Mouse (Mus musculus) ovary, postnatal 10 days (tissue): ENCODE measurements around the gene Ltb.

Experiments used
- DNase-seq: peaks from one replicate; pipeline ENCODE4 v3.0.0; 2022; ENCODE audit warnings: low spot score

The Ltb gene

DNA sequence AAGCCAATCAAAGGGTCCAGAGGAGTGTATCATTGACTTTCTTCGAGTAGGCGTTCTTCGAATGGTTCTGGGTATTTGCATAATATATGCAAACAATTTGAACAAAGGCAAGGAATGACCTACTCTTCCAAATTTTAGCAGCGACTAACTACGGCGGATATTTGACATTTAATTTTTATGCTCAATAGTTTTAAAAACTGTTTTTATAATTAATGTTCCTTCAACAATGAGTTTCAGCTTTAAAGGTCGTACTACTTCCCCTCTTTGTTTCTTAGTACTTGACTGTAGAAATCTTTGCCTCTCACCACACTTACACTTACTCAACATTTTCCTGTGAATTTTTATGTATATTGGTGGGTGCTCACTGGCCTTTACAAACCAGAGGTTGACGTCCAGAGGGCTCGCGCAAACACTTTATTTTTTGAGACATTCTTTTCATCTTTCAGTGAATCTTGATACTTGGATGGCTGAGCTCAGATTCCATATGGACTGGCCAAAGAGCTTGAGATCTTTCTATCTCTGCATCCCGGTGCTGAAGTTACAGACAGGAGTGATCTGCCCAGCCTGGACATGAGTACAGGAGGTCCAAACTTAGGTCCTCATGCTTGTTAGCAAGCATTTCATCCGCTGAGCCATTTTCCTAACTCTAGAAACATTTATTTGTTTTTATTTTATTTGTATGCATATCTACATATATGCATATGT lies 28.6 kb upstream of the Ltb start:
- no peak for DNase-seq

DNA sequence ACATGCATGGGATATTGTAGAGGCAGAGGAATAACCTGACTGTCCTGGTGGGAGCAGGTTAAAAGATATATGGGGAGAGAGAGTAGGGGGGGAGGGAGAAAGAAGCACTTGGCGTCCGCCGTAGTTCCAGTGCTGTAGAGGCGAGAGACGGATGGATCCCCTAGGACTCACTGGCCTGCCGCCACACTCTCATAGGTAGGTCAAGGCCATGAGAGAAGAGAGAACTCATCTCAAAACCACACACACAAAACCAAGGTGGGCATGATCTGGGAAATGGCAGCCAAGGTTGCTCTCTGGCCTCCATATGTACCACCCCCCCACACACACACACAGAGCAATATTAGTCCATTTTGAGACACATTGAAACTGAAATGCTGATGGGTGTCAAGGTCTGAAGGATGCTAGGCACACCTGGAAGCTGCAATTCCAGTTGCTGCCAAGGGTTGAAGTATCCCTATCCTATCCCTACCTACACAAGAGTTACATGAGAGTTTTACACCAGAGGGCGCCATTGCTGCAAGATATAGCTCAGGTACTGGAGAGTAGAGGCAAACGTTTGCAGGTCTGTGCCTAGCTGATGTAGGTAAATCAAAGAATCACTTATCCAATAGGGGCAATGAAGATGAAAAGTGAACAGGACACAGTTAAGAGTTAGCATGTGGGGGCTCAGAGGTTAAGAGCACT lies 27.7 kb upstream of the Ltb start:
- no peak for DNase-seq

DNA sequence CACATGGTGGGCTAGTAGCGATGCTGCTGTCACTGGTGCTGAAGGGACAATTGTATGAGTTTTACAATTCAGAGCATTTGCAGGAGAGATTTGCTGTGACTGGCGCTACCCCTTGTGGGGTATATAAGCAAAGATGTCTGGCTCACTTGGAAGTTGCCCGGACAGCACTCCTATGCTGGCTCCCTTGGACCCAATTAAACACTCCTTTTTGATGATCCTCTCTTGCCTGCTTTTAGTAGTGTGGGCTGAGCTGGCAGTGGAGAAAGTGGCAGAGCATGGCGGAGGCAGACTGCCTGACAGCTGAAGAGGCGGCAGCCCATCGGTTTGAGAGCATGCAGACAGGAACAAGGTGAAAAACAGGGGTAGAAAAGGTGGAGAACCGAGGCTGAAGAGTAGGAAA lies 26.4 kb upstream of the Ltb start:
- no peak for DNase-seq

DNA sequence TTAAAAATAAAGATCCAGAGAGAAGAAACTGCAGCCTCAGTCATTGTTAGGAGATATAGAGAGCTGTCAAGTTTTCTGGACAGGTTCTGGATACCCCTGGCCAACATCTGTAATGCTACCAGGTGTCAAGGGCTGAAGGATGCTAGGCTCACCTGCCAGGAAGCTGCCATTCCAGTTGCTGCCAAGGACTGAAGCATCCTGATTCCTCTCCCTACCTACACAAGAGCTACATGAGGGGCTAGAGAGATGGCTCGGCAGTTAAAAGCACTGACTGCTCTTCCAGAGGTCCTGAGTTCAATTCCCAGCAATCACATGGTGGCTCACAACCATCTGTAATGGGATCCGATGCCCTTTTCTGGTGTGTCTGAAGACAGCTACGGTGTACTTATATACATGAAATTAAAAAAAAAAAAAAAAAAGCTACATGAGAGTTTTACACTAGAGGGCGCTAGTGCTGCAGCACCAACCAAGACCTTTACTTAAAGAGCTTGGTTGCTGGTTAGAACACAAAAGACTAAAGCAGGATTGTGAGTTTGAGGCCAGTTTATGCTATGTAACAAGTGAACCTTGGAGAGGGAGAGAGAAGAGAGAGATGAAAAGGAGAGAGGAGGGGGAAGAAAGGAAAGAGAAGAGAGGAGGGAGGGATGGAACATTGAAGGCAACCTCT lies 25.6 kb upstream of the Ltb start:
- no peak for DNase-seq

DNA sequence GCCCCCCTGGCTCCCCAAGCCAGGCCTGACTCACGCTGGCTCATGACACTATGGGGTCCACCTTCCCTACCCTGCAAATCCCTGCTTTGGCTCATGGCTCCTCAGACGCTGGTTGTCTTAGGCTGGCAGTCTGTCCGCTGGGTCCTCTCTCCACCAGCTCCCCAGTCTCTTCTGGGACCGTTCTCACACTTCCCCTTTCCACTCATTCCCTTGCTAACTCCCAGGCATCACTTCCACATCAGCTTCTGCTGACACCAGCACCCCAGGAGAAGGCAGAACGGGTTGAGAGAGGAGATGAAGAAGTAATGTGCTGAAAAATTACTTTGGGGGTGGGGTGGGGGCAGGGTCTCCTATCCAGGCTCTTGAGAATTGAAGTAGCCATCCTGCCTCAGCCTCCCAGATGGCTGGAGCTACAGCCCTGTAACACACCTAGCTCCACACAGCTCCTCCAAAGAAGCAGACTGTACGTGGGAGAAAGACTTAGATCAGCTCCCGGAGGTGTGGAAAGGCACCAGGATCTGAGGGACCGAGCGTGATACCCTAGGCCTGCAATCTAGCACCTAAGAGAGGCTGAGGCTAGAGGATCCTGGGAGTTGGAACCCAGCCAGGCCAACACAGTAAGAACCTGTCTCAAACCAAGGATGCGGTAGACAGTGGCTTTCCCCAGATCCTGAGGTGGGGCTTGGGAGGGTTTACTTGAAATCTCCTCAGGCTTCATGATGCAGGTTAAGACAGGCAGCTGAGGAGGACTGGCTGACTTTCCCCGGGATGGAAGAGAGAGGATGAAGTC lies 21.6 kb upstream of the Ltb start:
- no peak for DNase-seq

DNA sequence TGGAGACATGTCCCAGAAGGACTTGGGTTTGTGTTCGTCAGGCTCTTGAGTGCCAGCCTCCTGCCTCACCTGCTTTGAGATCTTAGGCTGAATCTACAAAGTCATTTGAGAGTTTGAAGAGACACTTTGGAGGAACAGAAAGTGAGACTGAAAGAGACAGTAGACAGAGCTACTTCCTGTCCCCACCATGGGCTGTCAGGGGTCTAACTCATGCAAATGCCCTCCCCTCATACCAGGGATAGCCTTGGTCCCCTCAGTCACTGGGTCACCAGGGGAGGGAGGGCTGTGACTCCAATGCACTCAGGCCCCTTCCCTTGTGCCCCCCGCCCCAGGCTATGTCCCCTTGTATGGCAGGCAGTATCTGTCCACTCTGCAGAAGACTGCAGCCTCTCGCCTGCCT lies 20.9 kb upstream of the Ltb start:
- DNase-seq, result no peak

DNA sequence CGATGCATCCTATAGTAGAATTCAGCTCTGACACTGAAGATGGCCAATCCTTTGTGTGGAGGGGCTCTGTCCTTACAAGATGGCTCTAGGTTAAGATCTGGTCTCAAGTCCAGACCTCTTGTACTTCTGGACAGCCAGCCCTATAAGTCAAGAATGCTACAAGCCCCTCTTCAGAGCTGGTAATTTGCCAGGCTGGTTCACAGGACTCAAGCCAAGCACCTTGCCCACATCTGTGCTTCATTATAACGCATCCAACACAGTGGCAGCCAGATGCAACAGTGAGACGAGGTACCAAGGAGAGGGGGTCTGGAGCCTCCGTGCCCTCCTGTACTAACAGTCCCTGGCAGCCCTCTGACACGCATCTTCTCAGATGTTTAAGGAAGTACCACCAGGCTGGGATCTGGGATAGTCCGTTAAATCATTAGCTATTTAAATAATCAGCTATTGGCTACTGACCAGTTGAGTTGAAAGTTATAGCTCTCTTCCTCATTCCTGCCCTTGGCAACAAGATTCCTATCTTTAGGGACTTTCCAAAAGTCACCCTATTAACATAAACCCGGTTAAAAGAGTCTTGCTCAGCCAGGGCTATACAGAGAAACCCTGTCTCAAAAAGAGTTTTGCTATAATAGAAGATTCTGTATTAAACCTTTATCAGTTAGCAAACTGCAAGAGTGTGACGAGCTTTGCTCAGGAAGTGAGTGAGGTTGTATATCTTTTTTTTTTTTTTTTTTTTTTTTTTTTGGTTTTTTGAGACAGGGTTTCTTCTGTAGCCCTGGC lies 19.9 kb upstream of the Ltb start:
- no peak for DNase-seq

DNA sequence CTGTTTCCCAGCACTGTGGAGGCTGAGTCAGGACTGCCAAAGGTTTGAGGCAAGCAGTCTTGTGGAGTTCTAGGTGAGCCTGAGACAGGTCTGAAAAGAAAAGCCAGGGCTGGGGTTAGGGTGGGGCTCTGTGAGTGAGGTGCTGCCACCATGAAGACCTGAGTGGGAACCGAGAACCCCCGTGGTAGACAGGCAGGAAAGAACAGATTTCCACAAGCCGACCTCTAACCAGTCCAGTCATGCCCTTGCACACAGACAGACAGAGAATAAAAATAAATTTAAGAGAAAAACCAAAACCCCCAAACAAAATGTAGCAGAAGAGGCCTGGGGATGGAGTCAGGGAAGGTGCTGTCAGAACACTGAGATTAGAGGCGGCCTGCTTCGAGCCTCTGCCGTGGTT lies 18.9 kb upstream of the Ltb start:
- no peak for DNase-seq

DNA sequence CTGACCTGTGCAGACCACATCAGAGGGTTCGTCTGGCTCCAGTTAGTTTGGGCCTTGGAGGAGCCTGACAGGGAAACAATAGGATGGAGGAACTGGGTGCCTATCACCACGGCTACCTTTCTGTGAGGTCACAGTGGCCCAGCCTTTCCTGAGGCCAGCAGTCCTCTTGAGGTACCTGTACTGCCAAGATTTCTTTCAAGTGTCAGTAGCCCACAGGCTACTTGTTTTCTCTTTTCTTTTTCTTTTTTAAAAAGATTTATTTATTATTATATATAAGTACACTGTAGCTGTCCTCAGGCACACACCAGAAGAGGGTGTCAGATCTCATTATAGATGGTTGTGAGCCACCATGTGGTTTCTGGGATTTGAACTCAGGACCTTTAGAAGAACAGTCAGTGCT lies 18.3 kb upstream of the Ltb start, which contains the start of gene Aif1:
Gene Aif1, minus strand, starts transcription at position 101 of the 400 bp plus-strand sequence.
- no peak for DNase-seq

DNA sequence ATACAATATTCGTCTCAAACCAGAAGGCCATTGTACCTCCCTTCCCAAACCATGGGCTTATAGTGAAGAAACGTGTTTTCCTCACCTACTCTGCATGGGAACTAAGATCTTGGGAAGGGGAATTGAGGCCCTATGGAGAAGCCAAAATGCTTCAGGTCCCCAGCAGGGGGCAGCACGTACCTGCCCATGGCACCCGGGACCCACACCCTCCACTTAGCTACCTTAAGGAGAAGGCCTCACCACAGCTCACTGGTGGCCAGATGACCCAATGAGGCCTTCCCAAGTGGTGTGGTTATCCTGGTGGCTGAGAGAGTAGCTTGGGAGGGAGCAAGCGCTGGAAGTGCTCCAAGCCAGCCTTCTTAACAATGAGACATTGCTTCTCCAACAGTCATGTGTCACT lies 15.7 kb upstream of the Ltb start:
- no peak for DNase-seq

DNA sequence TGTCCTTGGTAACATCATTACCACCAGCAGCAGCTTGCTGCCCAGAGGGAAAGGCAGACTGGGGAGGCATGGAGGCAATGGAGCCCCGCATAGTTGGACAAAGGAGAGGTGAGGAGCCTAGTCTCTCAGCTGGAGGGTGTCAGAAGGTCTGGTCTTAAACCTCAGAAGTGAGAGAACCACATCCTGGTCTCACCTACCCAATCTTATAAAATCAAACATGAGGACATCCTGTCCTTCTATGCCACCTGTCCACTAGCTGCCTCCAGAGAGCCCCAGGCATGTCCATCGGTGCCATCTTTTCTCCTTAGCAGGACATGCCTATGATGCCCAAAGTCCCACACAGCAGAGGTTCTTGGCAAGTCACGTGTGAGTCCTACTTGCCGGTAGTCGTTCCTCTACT lies 14.1 kb upstream of the Ltb start:
- DNase-seq, result no peak

DNA sequence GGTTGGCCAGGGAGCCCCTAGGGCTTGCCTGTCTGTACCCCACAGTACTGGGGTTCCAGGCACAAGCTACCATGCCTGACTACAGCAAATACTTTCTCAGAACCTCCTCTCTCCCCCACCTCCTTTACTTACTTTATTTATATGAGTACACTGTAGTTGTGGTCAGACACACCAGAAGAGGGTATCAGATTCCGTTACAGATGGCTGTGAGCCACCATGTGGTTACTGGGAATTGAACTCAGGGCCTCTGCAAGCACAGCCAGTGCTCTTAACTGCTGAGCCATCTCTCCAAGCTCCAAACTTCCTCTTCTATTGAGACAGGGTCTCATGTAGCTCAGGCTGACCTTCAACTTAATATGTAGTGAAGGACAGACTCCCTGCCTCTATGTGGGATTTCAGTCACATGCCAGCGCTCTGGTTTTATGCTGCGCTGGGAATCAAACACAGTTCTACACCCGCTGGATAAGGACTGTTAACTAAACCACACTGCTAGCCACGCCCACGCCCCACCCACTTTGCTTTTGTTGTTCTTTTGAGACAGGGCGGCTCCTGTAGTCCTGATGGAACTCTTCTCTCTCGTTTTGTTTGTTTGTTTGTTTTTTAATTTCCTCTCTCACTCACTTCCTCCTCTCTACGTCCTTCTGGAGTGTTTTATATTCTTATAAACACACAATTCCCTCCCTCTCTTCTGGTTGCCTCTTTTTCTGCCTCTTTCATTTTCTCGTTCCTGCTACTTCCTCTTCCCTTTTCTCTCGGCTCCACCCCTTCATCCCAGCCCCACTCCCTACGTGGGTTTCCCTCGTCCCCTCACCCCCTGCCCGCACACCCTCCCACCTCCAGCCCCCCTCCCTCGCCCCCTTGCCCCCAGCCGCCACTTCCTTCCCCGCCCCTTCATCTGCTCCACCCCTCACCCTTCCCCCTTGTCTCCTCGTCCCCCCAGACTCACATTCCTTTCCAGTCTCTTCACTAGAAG lies 8.3 kb upstream of the Ltb start:
- no peak for DNase-seq

DNA sequence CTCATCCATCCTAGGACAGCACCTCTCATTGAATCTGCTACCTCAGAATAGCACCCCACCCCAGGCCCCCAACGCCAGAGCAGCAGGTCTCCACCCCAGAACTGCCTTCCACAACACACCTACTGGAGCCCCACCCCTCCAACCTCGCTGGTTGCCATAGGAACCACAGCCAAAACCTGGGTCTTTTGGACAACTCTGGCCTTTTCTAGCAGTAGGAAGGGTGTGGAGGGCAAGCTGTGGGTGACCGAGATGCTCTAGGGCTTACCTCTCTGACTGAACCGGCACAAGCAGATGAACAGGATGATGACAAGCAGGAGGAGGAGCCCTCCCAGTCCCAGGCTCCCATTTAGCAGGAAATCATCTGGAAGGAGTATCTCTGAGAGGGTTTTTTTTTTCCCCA lies 7.6 kb upstream of the Ltb start:
- DNase-seq, result no peak

DNA sequence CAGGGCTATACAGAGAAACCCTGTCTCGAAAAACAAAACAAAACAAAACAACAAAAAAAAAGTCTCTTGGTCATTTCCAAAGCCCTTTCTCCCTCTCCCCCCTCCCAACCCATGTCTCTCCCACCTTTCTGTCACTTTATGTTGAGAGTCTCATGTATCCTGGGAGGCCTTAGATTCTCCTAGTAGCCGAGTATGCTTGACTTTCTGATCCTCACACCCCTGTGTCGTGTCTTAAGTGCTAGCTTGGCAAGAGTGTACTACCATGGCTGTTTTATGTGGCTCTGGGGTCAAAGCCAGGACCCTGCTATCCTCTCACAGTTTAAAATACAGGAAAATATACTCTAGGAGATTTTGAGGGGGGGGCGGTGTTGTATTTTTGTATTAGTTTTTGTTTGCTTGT lies 6.9 kb upstream of the Ltb start:
- no peak for DNase-seq

DNA sequence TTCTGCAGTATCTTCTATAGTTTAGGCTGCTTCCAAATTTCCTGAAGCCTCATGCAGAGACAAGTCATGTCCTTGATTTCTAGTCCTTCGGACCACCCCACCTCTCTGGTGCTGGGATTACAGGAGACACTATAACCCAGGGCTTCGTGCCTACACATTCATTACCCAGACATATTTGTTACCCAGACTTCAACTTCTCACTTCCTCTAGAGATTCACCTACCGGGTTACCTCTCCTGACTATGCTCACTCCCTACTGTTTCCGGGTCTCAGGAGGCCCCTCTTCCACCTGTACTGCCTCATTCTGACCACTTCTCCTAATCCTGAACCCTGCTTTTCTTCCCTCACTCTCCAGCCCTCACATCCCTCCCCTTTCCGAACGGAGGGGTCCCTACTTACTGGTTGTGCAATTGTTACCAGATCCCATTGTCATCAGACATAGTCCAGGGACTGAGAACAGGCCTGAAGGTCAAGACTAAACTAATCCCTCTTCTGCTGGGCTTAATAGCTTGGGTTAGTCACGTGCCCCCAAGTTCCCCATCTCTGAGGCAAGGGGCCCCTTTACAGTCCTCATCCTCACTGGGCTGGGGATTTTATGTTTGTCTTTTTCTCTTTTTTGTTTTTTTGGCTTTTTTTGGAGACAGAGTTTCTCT lies 6.2 kb upstream of the Ltb start, which contains the start of gene Lst1:
Gene Lst1, minus strand, starts transcription at position 481 of the 652 bp plus-strand sequence.
- DNase-seq, result no peak

DNA sequence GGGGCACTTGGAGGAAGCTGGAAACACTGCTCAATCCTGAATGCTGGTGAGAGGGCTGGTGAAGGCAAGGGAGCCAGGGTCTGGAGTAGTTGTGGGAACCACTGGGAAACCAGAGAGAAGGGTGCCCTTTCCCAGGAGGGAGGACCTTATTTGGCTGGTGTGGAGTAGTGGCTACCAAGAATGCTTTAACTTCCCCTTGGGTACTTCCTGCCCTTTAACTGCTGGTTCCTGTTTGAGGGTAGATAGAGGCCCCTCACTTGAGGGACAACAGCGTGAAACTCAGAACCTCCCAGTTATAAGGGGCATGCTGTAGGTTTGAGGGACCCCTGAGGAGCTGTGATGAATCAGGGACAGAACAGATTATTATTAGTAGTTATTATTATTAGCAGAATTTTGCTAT lies 5.1 kb upstream of the Ltb start:
- DNase-seq, result no peak

DNA sequence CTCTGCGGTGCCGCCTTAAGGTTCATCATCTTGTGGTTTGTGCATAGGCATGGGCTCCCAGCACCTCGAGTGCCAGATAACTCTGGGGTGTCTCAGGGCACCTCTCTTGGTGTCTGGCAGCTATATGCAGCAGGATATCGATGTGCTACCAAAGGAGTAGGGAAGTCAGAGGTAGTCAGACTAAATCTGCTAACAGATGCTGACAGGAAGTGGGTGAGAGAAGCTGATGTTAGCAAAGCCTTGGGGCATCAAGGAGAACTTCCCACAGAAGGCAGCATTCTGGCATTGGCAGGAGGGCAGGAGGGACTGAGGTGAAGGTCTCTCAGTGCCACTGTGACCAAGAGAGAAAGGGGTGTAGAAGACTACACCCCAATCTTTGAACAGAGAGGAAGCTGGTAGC lies 4.1 kb upstream of the Ltb start:
- DNase-seq, result no peak

DNA sequence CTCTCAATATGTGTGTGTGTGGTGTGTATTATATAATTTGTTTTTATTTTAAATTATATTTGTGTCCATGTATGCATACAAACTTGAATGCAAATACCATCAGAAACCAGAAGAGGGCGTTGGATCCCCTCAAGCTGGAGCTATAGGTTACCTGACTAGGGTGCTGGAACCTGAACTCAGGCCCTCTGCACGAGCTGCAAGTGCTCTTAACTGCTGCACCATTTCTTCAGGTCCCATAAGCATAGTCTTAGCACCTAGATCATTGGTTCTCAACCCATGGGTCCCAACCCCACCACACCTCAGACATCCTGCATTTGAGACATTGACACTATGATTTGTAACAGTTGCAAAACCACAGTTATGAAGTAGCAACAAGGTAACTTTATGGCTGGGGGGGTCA lies 2.5 kb upstream of the Ltb start:
- no peak for DNase-seq

DNA sequence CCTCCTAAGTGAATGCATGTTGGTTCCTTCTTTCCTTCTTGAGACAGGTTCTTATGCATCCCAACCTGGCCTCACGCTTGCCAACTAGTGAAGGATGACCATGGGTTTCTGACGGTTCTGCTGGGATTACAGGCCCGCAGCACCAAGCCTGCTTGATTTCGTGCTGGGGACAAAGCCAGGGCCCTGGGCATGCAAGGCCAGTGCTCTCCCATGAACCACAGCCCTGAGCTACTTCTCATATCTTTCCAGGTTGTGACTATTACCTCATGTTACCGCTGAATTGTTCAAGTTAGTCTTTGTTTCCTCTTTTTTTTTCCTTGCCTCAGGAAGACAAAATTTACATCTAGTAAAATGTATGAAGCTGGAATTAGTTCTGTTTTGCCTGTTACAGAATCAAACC lies 1.3 kb upstream of the Ltb start:
- no peak for DNase-seq
